Mouse (Mus musculus) intestine, embryonic 15.5 days (tissue): ENCODE data around the gene Wfdc11. TPM values are rescaled to one million over a fixed set of nuclear protein-coding genes. Genes with fewer than 3 reads are reported as not detected.
"Not testable (repeated sequence)": the region's sequence is repeated elsewhere in the genome, so short reads cannot be mapped to it uniquely, and the experiment has no call there.

Experiments used
- ATAC-seq: fragments of 200-750 bp; cut with Nextera tagmentation; 2 replicates; pipeline ENCODE4 v1.8.0; 2017; ENCODE audit warnings: moderate TSS enrichment, moderate library complexity
- H3K27ac ChIP-seq: fragments of 300-500 bp; sonication (generic); 2 replicates; pipeline ENCODE4 v1.5.1; 2015; ENCODE audit warnings: mild to moderate bottlenecking, inconsistent platforms
- H3K27me3 ChIP-seq: fragments of 300-500 bp; sonication (generic); replicated peaks from 2 replicates; pipeline ENCODE4 v1.6.1; 2015; ENCODE audit warnings: inconsistent platforms
- H3K36me3 ChIP-seq: fragments of 300-500 bp; sonication (generic); 2 replicates; pipeline ENCODE4 v1.6.1; 2015; ENCODE audit warnings: inconsistent platforms
- H3K4me1 ChIP-seq: fragments of 300-500 bp; sonication (generic); replicated peaks from 2 replicates; pipeline ENCODE4 v1.6.1; 2015; ENCODE audit warnings: inconsistent platforms
- H3K4me2 ChIP-seq: fragments of 300-500 bp; sonication (generic); replicated peaks from 2 replicates; pipeline ENCODE4 v1.6.1; 2015; ENCODE audit warnings: mild to moderate bottlenecking, inconsistent platforms
- H3K4me3 ChIP-seq: fragments of 300-500 bp; sonication (generic); replicated peaks from 2 replicates; pipeline ENCODE4 v1.5.1; 2015; ENCODE audit warnings: inconsistent platforms
- H3K9ac ChIP-seq: fragments of 300-500 bp; sonication (generic); 2 replicates; pipeline ENCODE4 v1.6.1; 2015; ENCODE audit warnings: inconsistent platforms
- H3K9me3 ChIP-seq: fragments of 300-500 bp; sonication (generic); 2 replicates; pipeline ENCODE4 v1.6.1; 2016; ENCODE audit warnings: inconsistent platforms
- WGBS: fragments of 180-500 bp; shearing (Covaris S2); methylation state at CpG from one replicate; pipeline ENCODE4 v1.1.7; 2015; 5-methylcytosine and 5-hydroxymethylcytosine counted together
- polyA plus RNA-seq: library from polyadenylated mRNA; unstranded; fragments of >200 nt; fragmentation: Nextera tagmentation; extraction: Ambion mirVana; gene quantifications from 2 replicates; pipeline ENCODE4 v1.2.1, GENCODE M21; 2015

Gene Wfdc11
- polyA plus RNA-seq, 1 experiment from 2014 or later, result not detected

GRCm38 (mm10) chr2:164621775-164622174 lies 52.1 kb downstream of the Wfdc11 start:
- Histone ChIP-seq H3K36me3 (no peaks in the 10 kb centered on the region), H3K9ac (no peak overlapping the region), H3K27ac (no peak overlapping the region), H3K27me3 (no peaks in the 10 kb centered on the region), H3K9me3 (no peaks in the 10 kb centered on the region), H3K4me1 (no peaks in the 10 kb centered on the region), H3K4me3 (no peak overlapping the region), H3K4me2 (no peak overlapping the region)
- no peak for ATAC-seq
- 83% methylated on average over 4 of the region's 4 CpGs for WGBS

GRCm38 (mm10) chr2:164619050-164619449 lies 54.8 kb downstream of the Wfdc11 start:
- Histone ChIP-seq H3K4me1 (no peaks in the 10 kb centered on the region), H3K27me3 (no peaks in the 10 kb centered on the region), H3K9me3 (no peaks in the 10 kb centered on the region), H3K4me3 (no peak overlapping the region), H3K27ac (no peak overlapping the region), H3K36me3 (no peaks in the 10 kb centered on the region), H3K4me2 (no peak overlapping the region), H3K9ac (no peak overlapping the region)
- 72% methylated on average over 5 of the region's 5 CpGs for WGBS
- ATAC-seq, result no peak

GRCm38 (mm10) chr2:164615386-164615785 lies 58.5 kb downstream of the Wfdc11 start:
- WGBS, result 87% methylated on average over 3 of the region's 3 CpGs
- Histone ChIP-seq H3K27ac (no peak overlapping the region), H3K4me1 (no peaks in the 10 kb centered on the region), H3K9me3 (no peaks in the 10 kb centered on the region), H3K4me2 (no peak overlapping the region), H3K36me3 (no peaks in the 10 kb centered on the region), H3K4me3 (no peak overlapping the region), H3K27me3 (no peaks in the 10 kb centered on the region), H3K9ac (no peak overlapping the region)
- ATAC-seq, result no peak

GRCm38 (mm10) chr2:164613471-164613870 lies 60.4 kb downstream of the Wfdc11 start, which contains the start of the genes Wfdc6b and Wfdc8:
Gene Wfdc6b, plus strand, starts transcription at chr2:164613522.
Gene Wfdc8, minus strand, starts transcription at chr2:164613626.
- H3K4me2 ChIP-seq, H3K27me3 ChIP-seq, H3K4me3 ChIP-seq, H3K36me3 ChIP-seq, H3K4me1 ChIP-seq, ATAC-seq, H3K9ac ChIP-seq, H3K9me3 ChIP-seq, H3K27ac ChIP-seq: not testable (repeated sequence)
- 53% methylated on average over 8 of the region's 8 CpGs for WGBS

Other genes starting within 250 kb of the Wfdc11 start
- 120 and 126 TPM in 2 replicates for gene Sdc4, start 230.2 kb downstream of the Wfdc11 start, polyA plus RNA-seq
- gene Sys1, start 217.1 kb downstream of the Wfdc11 start, polyA plus RNA-seq, result 51.1 and 61.9 TPM in 2 replicates
- 9.4 and 18.5 TPM in 2 replicates for gene Gm20458, start 213.1 kb downstream of the Wfdc11 start, polyA plus RNA-seq
- not detected in 2 replicates for gene Trp53tg5, start 200.4 kb downstream of the Wfdc11 start, polyA plus RNA-seq
- gene Dbndd2, start 188.0 kb downstream of the Wfdc11 start, polyA plus RNA-seq, result 4.7 and 14.8 TPM in 2 replicates
- gene Pigt, start 176.6 kb downstream of the Wfdc11 start, polyA plus RNA-seq, result 62.7 and 65.7 TPM in 2 replicates
- gene Wfdc2, start 111.7 kb downstream of the Wfdc11 start, polyA plus RNA-seq, result 53.3 and 57.4 TPM in 2 replicates
- not detected in 2 replicates for gene Spint3, start 100.6 kb downstream of the Wfdc11 start, polyA plus RNA-seq
- gene Wfdc6a, start 88.6 kb downstream of the Wfdc11 start, polyA plus RNA-seq, result 0.85 and 1.7 TPM in 2 replicates
- not detected in 2 replicates for gene Eppin, start 80.5 kb downstream of the Wfdc11 start, polyA plus RNA-seq
- gene Wfdc6b, start 60.6 kb downstream of the Wfdc11 start, polyA plus RNA-seq, result not detected in 2 replicates
- gene Wfdc8, start 60.5 kb downstream of the Wfdc11 start, polyA plus RNA-seq, result not detected in 2 replicates
- gene Wfdc16, start 35.3 kb downstream of the Wfdc11 start, polyA plus RNA-seq, result not detected in 2 replicates
- gene Wfdc10, start 18.0 kb downstream of the Wfdc11 start, polyA plus RNA-seq, result 0.56 and 0.72 TPM in 2 replicates
- gene Wfdc9, start 17.5 kb downstream of the Wfdc11 start, polyA plus RNA-seq, result not detected in 2 replicates
- 0.18 and 0.30 TPM in 2 replicates for gene Wfdc13, start 11.0 kb upstream of the Wfdc11 start, polyA plus RNA-seq
- gene Spint4, start 24.4 kb upstream of the Wfdc11 start, polyA plus RNA-seq, result not detected in 2 replicates
- gene Spint5, start 41.2 kb upstream of the Wfdc11 start, polyA plus RNA-seq, result not detected in 2 replicates
- 1.8 and 2.0 TPM in 2 replicates for gene Wfdc3, start 71.8 kb upstream of the Wfdc11 start, polyA plus RNA-seq
- 60.4 and 62.5 TPM in 2 replicates for gene Dnttip1, start 71.9 kb upstream of the Wfdc11 start, polyA plus RNA-seq
- gene Ube2c, start 95.8 kb upstream of the Wfdc11 start, polyA plus RNA-seq, result 431 and 439 TPM in 2 replicates
- gene Tnnc2, start 105.9 kb upstream of the Wfdc11 start, polyA plus RNA-seq, result 1.7 and 6.9 TPM in 2 replicates
- 18.4 and 21.2 TPM in 2 replicates for gene Snx21, start 111.7 kb upstream of the Wfdc11 start, polyA plus RNA-seq
- gene Acot8, start 130.8 kb upstream of the Wfdc11 start, polyA plus RNA-seq, result 23.6 and 29.7 TPM in 2 replicates
- 8.1 and 9.0 TPM in 2 replicates for gene Zswim3, start 131.0 kb upstream of the Wfdc11 start, polyA plus RNA-seq
- gene Zswim1, start 148.6 kb upstream of the Wfdc11 start, polyA plus RNA-seq, result 13.5 TPM in 2 replicates
- gene Spata25, start 154.4 kb upstream of the Wfdc11 start, polyA plus RNA-seq, result not detected in 2 replicates
- 266 and 277 TPM in 2 replicates for gene Ctsa, start 158.8 kb upstream of the Wfdc11 start, polyA plus RNA-seq
- 6.8 and 7.4 TPM in 2 replicates for gene Neurl2, start 159.4 kb upstream of the Wfdc11 start, polyA plus RNA-seq
- 28.7 and 29.5 TPM in 2 replicates for gene Pltp, start 183.6 kb upstream of the Wfdc11 start, polyA plus RNA-seq
- 63.6 and 65.5 TPM in 2 replicates for gene Pcif1, start 205.2 kb upstream of the Wfdc11 start, polyA plus RNA-seq
- gene Zfp335, start 237.7 kb upstream of the Wfdc11 start, polyA plus RNA-seq, result 10.7 and 11.3 TPM in 2 replicates